Mouse (Mus musculus): ENCODE results near the gene Zfp710. TPM values are rescaled to one million over a fixed set of nuclear protein-coding genes. Genes with fewer than 3 reads are reported as not detected.

The Zfp710 gene
- polyA plus RNA-seq, 1 experiment from 2014 or later = 15.0 TPM

Other genes starting within 250 kb of the Zfp710 start
- gene Mesp1, start 231.0 kb upstream of the Zfp710 start, polyA plus RNA-seq (2015; fragmentation: Nextera tagmentation; extraction: Ambion mirVana) = 0.16 and 0.29 TPM in 2 replicates
- gene Mesp2, start 214.1 kb upstream of the Zfp710 start, polyA plus RNA-seq (2015; fragmentation: Nextera tagmentation; extraction: Ambion mirVana) = 0.97 and 1.4 TPM in 2 replicates
- gene Anpep, start 163.8 kb upstream of the Zfp710 start, polyA plus RNA-seq (2015; fragmentation: Nextera tagmentation; extraction: Ambion mirVana) = 3.2 and 3.4 TPM in 2 replicates
- gene Ap3s2, start 104.2 kb upstream of the Zfp710 start, polyA plus RNA-seq (2015; fragmentation: Nextera tagmentation; extraction: Ambion mirVana) = 49.7 and 54.6 TPM in 2 replicates
- 17.6 and 21.2 TPM in 2 replicates for gene Arpin, start 89.5 kb upstream of the Zfp710 start, polyA plus RNA-seq (2015; fragmentation: Nextera tagmentation; extraction: Ambion mirVana)
- gene Idh2, start 90.6 kb downstream of the Zfp710 start, polyA plus RNA-seq (2015; fragmentation: Nextera tagmentation; extraction: Ambion mirVana) = 210 and 224 TPM in 2 replicates
- 25.2 and 25.3 TPM in 2 replicates for gene Sema4b, start 162.0 kb downstream of the Zfp710 start, polyA plus RNA-seq (2015; fragmentation: Nextera tagmentation; extraction: Ambion mirVana)
- 24.3 and 26.0 TPM in 2 replicates for gene Cib1, start 208.0 kb downstream of the Zfp710 start, polyA plus RNA-seq (2015; fragmentation: Nextera tagmentation; extraction: Ambion mirVana)
- gene Gdpgp1, start 208.1 kb downstream of the Zfp710 start, polyA plus RNA-seq (2015; fragmentation: Nextera tagmentation; extraction: Ambion mirVana) = 3.7 and 4.6 TPM in 2 replicates
- gene Ttll13, start 221.6 kb downstream of the Zfp710 start, polyA plus RNA-seq (2015; fragmentation: Nextera tagmentation; extraction: Ambion mirVana) = 2.9 and 3.0 TPM in 2 replicates
- 73.8 and 78.5 TPM in 2 replicates for gene Ngrn, start 236.4 kb downstream of the Zfp710 start, polyA plus RNA-seq (2015; fragmentation: Nextera tagmentation; extraction: Ambion mirVana)
- 27.3 and 27.5 TPM in 2 replicates for gene Vps33b, start 244.8 kb downstream of the Zfp710 start, polyA plus RNA-seq (2015; fragmentation: Nextera tagmentation; extraction: Ambion mirVana)